Mouse (Mus musculus): ENCODE data around the gene Arl15.

DNA sequence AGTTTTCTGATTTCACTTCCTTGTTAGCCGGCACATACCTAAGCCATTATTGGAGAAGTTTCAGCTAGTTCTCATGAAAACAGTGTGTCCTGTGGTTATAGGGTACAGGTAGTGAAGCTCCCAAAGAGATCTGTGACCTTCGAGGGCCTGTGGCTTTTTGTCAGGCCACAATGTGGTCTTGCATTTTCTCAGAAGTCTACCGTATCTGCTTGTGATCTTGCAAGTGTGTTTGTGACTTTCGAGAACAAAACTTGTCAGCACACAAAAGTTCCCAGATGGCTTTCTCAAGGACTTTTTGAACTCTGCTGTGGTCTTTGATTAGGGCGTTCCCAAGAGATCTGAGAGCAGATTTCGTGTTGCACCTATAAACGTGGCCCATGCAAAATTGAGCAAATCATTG, 394.5 kb downstream of the Arl15 start:
- TF ChIP-seq FLI1 (IDR thresholded peaks at IDR 0.05; ENCODE audit: low read length) (no peak), GATA1 (IDR thresholded peaks at IDR 0.05; ENCODE audit: borderline replicate concordance, low read length) (no peak)
